Mouse (Mus musculus): ENCODE results near the gene Rabep2. TPM values are rescaled to one million over a fixed set of nuclear protein-coding genes. Genes with fewer than 3 reads are reported as not detected.

The Rabep2 gene
- polyA plus RNA-seq, 1 experiment from 2014 or later = 35.7 TPM

DNA sequence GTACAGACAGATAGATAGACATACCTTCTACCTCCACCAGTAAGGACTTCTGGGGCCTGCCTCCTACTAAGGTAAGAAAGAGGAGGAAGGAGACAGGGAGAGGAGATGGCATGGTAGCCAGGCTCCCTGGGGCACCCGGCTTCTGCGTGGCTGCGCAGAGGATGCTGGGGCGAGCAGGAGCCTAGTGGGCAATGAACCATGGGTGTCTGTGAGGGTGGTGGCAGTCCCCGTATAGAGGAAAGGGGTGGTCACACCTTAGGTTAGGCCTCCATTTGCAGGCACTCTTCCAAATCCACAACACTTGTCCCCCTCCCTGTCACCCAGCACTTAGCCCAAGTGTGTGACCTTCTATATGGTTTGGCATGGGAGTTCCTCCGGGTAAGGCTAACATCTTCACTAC lies 13.8 kb upstream of the Rabep2 start, which contains the start of gene Cd19:
TSS of gene Cd19 (minus strand) at position 165 of the 400 bp plus-strand sequence.
- Histone ChIP-seq H3K9ac (no peak within 1 kb of the TSS), H3K36me3 (no peaks in the 10 kb centered on the region), H3K4me3 (replicated peaks) (no peak within 1 kb of the TSS), H3K27me3 (no peaks in the 10 kb centered on the region), H3K9me3 (replicated peaks) (no peaks in the 10 kb centered on the region), H3K4me2 (no peak within 1 kb of the TSS), H3K4me1 (peaks cover 3% of the 10 kb centered on the region; the same call in 1 of the 2 replicates), H3K27ac (no peak within 1 kb of the TSS)
- 79% methylated on average over 6 of the region's 6 CpGs for WGBS
- ATAC-seq (replicated peaks; ENCODE audit: low FRiP score) = no peak

DNA sequence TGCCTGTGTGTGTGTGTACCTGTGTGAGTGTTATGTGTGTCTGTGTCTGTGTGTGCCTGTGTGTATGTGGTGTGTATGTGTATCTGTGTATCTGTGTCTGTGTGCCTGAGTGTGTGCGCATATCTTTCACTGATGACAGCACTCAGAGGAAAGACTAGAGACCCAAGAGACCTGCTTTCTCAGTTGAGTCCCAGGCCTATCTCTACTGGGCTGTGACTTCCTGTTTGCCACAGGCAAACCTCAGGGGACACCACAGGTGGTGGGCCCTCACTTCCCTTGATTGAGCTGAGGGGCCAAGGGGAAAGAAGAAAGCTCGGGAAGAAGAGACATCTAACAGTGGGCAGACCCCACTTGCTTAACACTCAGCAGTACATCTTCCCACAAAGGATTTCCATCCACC lies 11.9 kb upstream of the Rabep2 start:
- 58% methylated on average over 2 of the region's 2 CpGs for WGBS
- Histone ChIP-seq H3K27me3 (no peaks in the 10 kb centered on the region), H3K27ac (no peak overlapping the region), H3K9ac (no peak overlapping the region), H3K4me1 (peaks cover 3% of the 10 kb centered on the region; the same call in 1 of the 2 replicates), H3K4me3 (replicated peaks) (no peak overlapping the region), H3K9me3 (replicated peaks) (no peaks in the 10 kb centered on the region), H3K36me3 (no peaks in the 10 kb centered on the region), H3K4me2 (no peak overlapping the region)
- no peak for ATAC-seq (replicated peaks; ENCODE audit: low FRiP score)

DNA sequence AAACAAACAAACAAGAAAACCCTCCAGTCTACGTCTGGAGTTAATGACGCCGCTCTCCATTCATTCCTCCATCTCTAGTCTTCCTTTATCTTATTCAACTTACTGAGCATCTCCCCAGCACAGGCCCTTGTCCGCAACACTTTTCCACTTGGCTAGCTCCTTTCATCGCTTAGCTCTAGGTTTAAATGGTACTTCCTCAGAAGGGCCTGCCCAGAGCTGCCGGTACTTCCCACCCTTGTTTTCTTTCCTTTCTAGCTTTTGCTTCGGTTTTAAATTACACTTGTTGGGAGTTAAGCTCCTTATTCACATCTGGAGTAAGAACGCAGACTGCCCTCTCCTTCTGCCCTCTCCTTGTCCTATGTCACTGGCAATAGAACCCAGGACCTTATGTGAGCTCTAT lies 11.5 kb upstream of the Rabep2 start:
- H3K9ac ChIP-seq = no peak overlapping the region
- WGBS = 41% methylated on average over 8 of the region's 8 CpGs
- H3K4me2 ChIP-seq = no peak overlapping the region
- no peak overlapping the region for H3K4me3 ChIP-seq (replicated peaks)
- no peaks in the 10 kb centered on the region for H3K36me3 ChIP-seq
- H3K27me3 ChIP-seq = no peaks in the 10 kb centered on the region
- no peak for ATAC-seq (replicated peaks; ENCODE audit: low FRiP score)
- H3K4me1 ChIP-seq = peaks cover 3% of the 10 kb centered on the region; the same call in 1 of the 2 replicates
- no peak overlapping the region for H3K27ac ChIP-seq
- no peaks in the 10 kb centered on the region for H3K9me3 ChIP-seq (replicated peaks)

DNA sequence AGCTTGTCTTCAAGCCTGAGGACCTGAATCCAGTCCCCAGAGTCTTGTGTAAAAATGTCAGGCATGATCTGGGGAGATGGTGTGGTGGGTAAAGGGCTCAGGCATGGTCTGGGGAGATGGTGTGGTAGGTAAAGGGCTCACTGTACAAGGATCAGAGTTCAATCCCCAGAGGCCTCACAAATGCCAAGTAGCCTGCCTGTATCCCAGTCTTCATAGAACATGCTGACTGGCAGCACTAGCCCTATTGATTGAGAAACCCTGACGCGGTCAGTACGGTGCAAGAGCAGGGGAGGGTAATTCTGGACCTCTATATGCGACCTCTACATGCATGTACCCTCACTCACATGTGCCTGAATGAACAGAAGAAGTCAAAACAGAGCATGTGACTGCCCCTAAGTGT lies 11.0 kb upstream of the Rabep2 start:
- 82% methylated on average over 4 of the region's 4 CpGs for WGBS
- Histone ChIP-seq H3K9ac (no peak overlapping the region), H3K4me3 (replicated peaks) (no peak overlapping the region), H3K36me3 (no peaks in the 10 kb centered on the region), H3K4me2 (no peak overlapping the region), H3K27me3 (no peaks in the 10 kb centered on the region), H3K9me3 (replicated peaks) (no peaks in the 10 kb centered on the region), H3K27ac (no peak overlapping the region), H3K4me1 (peaks cover 3% of the 10 kb centered on the region; the same call in 1 of the 2 replicates)
- ATAC-seq (replicated peaks; ENCODE audit: low FRiP score) = no peak

DNA sequence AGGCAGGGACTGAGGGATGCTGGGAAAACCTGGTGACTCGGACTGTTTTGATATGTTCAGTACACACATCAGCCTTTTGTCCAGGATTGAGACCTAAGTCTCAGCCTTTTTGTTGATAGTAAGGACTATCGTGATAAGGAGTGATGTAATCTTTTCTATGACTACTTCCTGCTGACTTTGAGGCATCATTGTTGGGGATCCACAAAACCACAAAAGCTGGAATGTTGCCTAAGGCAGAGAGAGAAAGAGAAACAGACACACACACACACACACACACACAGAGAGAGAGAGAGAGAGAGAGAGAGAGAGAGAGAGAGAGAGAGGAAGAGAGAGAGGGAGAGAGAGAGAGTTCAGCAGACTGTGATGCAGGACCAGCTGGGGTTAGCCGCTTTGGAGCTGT lies 10.1 kb upstream of the Rabep2 start:
- 70% methylated on average over 3 of the region's 3 CpGs for WGBS
- no peak overlapping the region for H3K4me2 ChIP-seq
- H3K27me3 ChIP-seq = no peaks in the 10 kb centered on the region
- H3K9ac ChIP-seq = no peak overlapping the region
- no peak overlapping the region for H3K27ac ChIP-seq
- no peak overlapping the region for H3K4me3 ChIP-seq (replicated peaks)
- no peak for ATAC-seq (replicated peaks; ENCODE audit: low FRiP score)
- no peaks in the 10 kb centered on the region for H3K9me3 ChIP-seq (replicated peaks)
- H3K4me1 ChIP-seq = peaks cover 3% of the 10 kb centered on the region; the same call in 1 of the 2 replicates
- H3K36me3 ChIP-seq = no peaks in the 10 kb centered on the region

DNA sequence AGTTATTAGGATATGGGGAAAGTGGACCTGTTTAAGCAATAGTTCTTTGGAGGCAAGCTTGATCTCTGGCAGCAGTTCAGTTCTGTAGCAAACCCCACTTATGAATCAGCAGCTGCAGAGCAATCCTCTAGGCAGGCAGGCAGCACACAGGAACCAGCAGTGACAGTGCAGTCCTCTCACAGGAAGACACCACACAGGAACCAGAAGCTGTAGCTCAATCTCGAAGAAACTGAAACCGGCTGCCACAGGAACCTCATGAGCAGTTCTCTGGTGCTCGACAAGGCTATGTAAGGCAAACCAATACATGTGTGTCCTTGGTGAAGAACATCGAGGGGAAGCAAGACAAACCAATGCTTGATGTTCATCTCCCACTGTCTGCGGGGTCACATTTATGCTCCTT lies 6.8 kb upstream of the Rabep2 start:
- no peaks in the 10 kb centered on the region for H3K36me3 ChIP-seq
- no peak overlapping the region for H3K4me2 ChIP-seq
- no peak overlapping the region for H3K4me3 ChIP-seq (replicated peaks)
- H3K9me3 ChIP-seq (replicated peaks) = 0 out of 2 replicates have a peak, but pooled peaks cover 3% of the 10 kb centered on the region
- H3K27me3 ChIP-seq = no peaks in the 10 kb centered on the region
- H3K9ac ChIP-seq = no peak overlapping the region
- ATAC-seq (replicated peaks; ENCODE audit: low FRiP score) = no peak
- H3K27ac ChIP-seq = no peak overlapping the region
- peaks cover under 1% of the 10 kb centered on the region; the same call in 1 of the 2 replicates for H3K4me1 ChIP-seq
- 80% methylated on average over 5 of the region's 5 CpGs for WGBS

DNA sequence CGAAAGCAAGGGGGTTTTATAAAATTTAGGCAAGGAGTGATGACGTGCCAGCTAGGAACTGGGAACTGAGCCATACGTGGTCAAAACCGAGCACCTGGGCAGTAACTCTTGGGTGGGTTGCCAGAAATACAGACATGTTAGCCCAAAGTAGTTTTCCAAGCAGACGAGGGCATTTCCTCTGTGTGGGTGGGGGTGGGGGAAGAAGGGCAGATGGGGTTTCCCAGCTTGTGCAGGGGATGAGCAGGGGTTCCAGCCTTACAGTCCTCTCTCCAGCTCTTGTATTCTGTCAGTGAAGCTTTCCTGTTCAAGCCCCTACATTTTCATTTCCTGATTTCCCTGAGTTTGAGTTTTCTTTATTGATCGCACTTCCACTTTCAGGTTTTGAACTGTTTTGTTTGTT lies 4.4 kb upstream of the Rabep2 start:
- Histone ChIP-seq H3K9me3 (replicated peaks) (0 out of 2 replicates have a peak, but pooled peaks cover 3% of the 10 kb centered on the region), H3K4me2 (no peak overlapping the region), H3K9ac (no peak overlapping the region), H3K36me3 (no peaks in the 10 kb centered on the region), H3K4me3 (replicated peaks) (no peak overlapping the region), H3K27me3 (no peaks in the 10 kb centered on the region), H3K4me1 (peaks cover 10% of the 10 kb centered on the region), H3K27ac (no peak overlapping the region)
- WGBS = 84% methylated on average over 6 of the region's 6 CpGs
- ATAC-seq (replicated peaks; ENCODE audit: low FRiP score) = no peak

DNA sequence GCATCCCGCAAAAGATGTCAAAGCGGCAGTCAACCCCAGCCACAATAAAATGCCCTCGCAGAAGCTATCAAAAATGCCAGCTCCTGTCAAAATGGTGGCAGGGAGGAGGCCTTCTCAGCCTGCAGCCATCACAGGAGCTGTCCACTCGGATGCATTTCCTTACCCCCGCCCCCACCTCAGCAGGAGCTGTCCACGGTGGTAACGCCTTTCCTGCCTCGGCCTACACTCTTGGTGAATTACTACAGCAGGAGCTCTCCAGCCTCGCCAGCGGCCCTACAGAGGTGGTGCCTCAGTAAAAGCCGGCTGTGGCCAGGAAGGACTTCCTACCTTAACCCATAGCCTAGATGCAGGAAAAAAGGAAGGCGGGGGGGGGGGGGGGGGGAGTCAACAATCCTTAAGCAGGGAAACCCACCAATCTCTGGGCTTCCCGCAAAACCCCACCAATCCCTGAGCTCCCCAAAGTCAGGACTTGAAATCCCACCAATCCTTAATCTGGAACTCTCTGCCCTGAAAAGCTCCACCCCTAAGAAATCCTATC lies 1.2 kb upstream of the Rabep2 start:
- peaks cover 9% of the 10 kb centered on the region for H3K36me3 ChIP-seq
- ATAC-seq (replicated peaks; ENCODE audit: low FRiP score) = no peak
- WGBS = 50% methylated on average over 12 of the region's 13 CpGs
- H3K27ac ChIP-seq = no peak overlapping the region
- H3K4me3 ChIP-seq (replicated peaks) = no peak overlapping the region
- H3K27me3 ChIP-seq = no peaks in the 10 kb centered on the region
- H3K4me2 ChIP-seq = no peak overlapping the region
- H3K9me3 ChIP-seq (replicated peaks) = 0 out of 2 replicates have a peak, but pooled peaks cover 3% of the 10 kb centered on the region
- H3K4me1 ChIP-seq = peaks cover 15% of the 10 kb centered on the region
- H3K9ac ChIP-seq = no peak overlapping the region

DNA sequence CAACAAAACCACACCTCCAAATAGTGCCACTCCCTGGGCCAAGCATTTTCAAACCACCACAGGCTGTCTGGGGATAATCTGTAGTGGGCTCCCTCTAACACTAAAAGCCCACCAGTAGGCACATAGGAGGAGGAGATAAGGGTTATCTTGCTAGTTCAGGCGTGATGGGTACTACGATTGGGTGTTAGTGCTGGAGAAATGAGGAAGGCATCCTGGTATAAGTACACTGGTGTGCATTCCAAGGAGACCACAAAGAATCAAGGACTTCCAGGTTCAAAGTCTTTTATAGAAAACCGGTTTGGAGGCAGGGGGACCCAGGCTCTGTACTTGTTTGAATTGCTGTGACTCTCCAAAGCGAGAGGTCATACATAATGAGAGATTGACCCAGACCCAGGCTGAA lies 405 bp upstream of the Rabep2 start:
- Histone ChIP-seq H3K4me1 (peaks cover 15% of the 10 kb centered on the region), H3K36me3 (peaks cover 13% of the 10 kb centered on the region), H3K4me2 (peak overlapping the region; percentile 79), H3K27ac (peak overlapping the region; percentile 96), H3K9ac (peak overlapping the region; percentile 67), H3K27me3 (no peaks in the 10 kb centered on the region), H3K9me3 (replicated peaks) (0 out of 2 replicates have a peak, but pooled peaks cover 3% of the 10 kb centered on the region), H3K4me3 (replicated peaks) (peak overlapping the region; percentile 72)
- ATAC-seq (replicated peaks; ENCODE audit: low FRiP score) = no peak
- 15% methylated on average over 4 of the region's 4 CpGs for WGBS

DNA sequence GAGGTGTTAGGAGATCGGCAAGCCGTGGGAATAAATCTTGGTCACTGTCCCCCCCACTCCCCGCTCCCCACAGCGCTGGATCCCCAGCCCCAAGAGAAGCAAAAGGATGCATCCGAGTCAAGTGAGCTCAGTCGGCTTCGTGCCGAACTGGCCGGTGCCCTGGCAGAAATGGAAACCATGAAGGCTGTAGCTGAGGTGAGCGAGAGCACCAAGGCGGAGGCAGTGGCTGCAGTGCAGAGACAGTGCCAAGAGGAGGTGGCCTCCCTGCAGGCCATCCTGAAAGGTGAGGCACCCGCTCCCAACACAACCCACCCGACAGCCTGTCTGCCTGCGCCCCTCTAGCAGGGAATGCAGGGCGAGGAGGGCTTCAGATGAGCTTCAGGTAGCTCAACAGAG lies 942 bp downstream of the Rabep2 start:
- H3K27ac ChIP-seq = 0 out of 2 replicates have a peak overlapping the region, but pooled peaks have one; percentile 15
- peak; percentile 16 for ATAC-seq (replicated peaks; ENCODE audit: low FRiP score)
- H3K4me1 ChIP-seq = peaks cover 15% of the 10 kb centered on the region

DNA sequence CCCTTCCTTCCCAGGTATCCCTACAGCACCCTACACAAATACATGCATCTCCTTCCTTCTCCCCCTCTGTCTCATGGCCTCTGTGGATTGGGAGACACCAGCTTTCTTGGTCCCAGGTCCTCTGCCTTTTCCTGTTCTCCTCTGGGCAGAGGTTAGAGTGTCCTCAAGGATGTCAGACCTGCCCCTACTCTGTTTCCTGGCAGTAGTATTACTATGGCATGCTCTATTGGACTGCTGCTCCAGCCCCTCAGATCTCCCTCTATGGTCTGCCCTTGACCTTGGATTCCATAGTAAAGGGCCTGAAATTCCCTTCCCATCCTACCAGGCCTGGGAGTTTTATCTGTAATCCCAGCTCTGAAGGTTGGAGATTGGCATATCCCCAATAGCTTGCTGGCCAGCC lies 1.6 kb downstream of the Rabep2 start:
- Histone ChIP-seq H3K4me3 (replicated peaks) (no peak overlapping the region), H3K36me3 (peaks cover 31% of the 10 kb centered on the region), H3K4me2 (no peak overlapping the region; the same call in 1 of the 2 replicates), H3K9ac (no peak overlapping the region), H3K27ac (no peak overlapping the region), H3K4me1 (peaks cover 15% of the 10 kb centered on the region), H3K27me3 (no peaks in the 10 kb centered on the region), H3K9me3 (replicated peaks) (0 out of 2 replicates have a peak, but pooled peaks cover 3% of the 10 kb centered on the region)
- ATAC-seq (replicated peaks; ENCODE audit: low FRiP score) = no peak

More for the DNA sequence above, 942 bp downstream of the Rabep2 start:
- H3K36me3 ChIP-seq = peaks cover 26% of the 10 kb centered on the region
- 0 out of 2 replicates have a peak, but pooled peaks cover 3% of the 10 kb centered on the region for H3K9me3 ChIP-seq (replicated peaks)
- H3K4me2 ChIP-seq = peak overlapping the region; percentile 79
- H3K4me3 ChIP-seq (replicated peaks) = peak overlapping the region; percentile 72
- peak overlapping the region; percentile 51 for H3K9ac ChIP-seq
- WGBS = 29% methylated on average over 15 of the region's 15 CpGs
- H3K27me3 ChIP-seq = no peaks in the 10 kb centered on the region

DNA sequence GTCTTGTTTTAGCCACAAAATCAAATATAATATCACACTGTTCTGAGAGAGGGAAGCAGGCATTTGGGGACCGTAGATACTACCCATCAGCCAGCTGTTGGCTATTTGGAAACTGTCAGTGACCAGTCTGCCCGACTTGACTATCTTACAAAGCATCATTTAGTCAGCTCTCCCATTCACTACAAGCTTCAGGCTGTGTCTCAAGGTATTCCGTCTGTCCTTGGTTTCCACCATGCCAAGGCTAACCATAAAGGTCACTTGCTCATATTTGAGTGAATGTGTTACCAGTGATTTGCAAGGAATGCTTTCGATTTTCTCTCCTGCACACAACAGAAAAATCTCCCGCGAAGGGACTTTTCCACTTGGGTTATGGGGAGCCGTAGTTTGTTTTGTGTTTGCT lies 6.2 kb downstream of the Rabep2 start:
- ATAC-seq (replicated peaks; ENCODE audit: low FRiP score) = no peak
- no peak overlapping the region for H3K27ac ChIP-seq
- H3K9me3 ChIP-seq (replicated peaks) = no peaks in the 10 kb centered on the region
- H3K9ac ChIP-seq = no peak overlapping the region
- peaks cover under 1% of the 10 kb centered on the region for H3K4me1 ChIP-seq
- 70% methylated on average over 7 of the region's 7 CpGs for WGBS
- H3K4me2 ChIP-seq = no peak overlapping the region
- H3K36me3 ChIP-seq = peaks cover 36% of the 10 kb centered on the region
- no peak overlapping the region for H3K4me3 ChIP-seq (replicated peaks)
- no peaks in the 10 kb centered on the region for H3K27me3 ChIP-seq

DNA sequence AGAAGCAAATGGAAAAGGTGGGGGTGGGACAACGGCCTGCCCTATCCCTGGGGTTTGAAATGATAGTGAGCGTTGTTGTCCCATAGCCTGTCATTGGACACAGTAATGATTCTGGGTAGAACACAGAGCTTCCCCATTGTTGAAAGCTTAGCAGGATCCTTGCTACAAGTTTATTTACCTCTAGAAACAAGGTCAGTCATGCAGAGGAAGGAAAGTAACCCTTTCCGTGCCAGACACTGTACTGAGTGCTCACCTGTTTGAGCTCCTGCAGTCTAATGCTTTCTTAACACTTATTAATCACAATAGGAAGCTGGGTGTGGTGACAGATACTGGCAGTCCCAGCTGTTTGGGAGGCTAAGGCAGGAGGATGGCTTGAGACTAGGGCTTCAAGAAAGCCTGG lies 7.2 kb downstream of the Rabep2 start:
- Histone ChIP-seq H3K9me3 (replicated peaks) (no peaks in the 10 kb centered on the region), H3K36me3 (peaks cover 45% of the 10 kb centered on the region), H3K27me3 (no peaks in the 10 kb centered on the region), H3K27ac (no peak overlapping the region), H3K9ac (no peak overlapping the region), H3K4me2 (no peak overlapping the region), H3K4me1 (no peaks in the 10 kb centered on the region), H3K4me3 (replicated peaks) (no peak overlapping the region)
- WGBS = 68% methylated on average over 3 of the region's 3 CpGs
- no peak for ATAC-seq (replicated peaks; ENCODE audit: low FRiP score)
